Mouse (Mus musculus) heart, postnatal 0 days (tissue): ENCODE data around the gene Irf9. TPM values are rescaled to one million over a fixed set of nuclear protein-coding genes. Genes with fewer than 3 reads are reported as not detected.

Source experiments
- ATAC-seq: fragments of 200-750 bp; cut with Nextera tagmentation; 2 replicates; pipeline ENCODE4 v1.8.0; 2017; ENCODE audit warnings: low read depth, moderate number of reproducible peaks, moderate library complexity; ENCODE audit not compliant: insufficient read depth
- DNase-seq: peaks from one replicate; pipeline ENCODE4 v3.0.0-alpha.2; 2016; ENCODE audit warnings: low spot score
- H3K27ac ChIP-seq: fragments of 300-500 bp; sonication (generic); 2 replicates; pipeline ENCODE4 v1.5.1; 2014; ENCODE audit warnings: low read depth, mild to moderate bottlenecking
- H3K27me3 ChIP-seq: fragments of 300-500 bp; sonication (generic); 2 replicates; pipeline ENCODE4 v1.6.1; 2014; ENCODE audit warnings: low read length, mixed read lengths; ENCODE audit not compliant: control insufficient read depth, insufficient read depth
- H3K36me3 ChIP-seq: fragments of 300-500 bp; sonication (generic); replicated peaks from 2 replicates; pipeline ENCODE4 v1.6.1; 2014; ENCODE audit warnings: low read length, mixed read lengths; ENCODE audit not compliant: control insufficient read depth, insufficient read depth
- H3K4me1 ChIP-seq: fragments of 300-500 bp; sonication (generic); 2 replicates; pipeline ENCODE4 v1.6.1; 2014; ENCODE audit warnings: antibody characterized with exemption; ENCODE audit not compliant: control insufficient read depth, insufficient read depth
- H3K4me2 ChIP-seq: fragments of 300-500 bp; sonication (generic); 2 replicates; pipeline ENCODE4 v1.6.1; 2014; ENCODE audit warnings: low read depth, mild to moderate bottlenecking, low read length, moderate library complexity
- H3K4me3 ChIP-seq: fragments of 300-500 bp; sonication (generic); 2 replicates; pipeline ENCODE4 v1.5.1; 2014; ENCODE audit warnings: low read depth, low read length
- H3K9ac ChIP-seq: fragments of 300-500 bp; sonication (generic); replicated peaks from 2 replicates; pipeline ENCODE4 v1.6.1; 2014; ENCODE audit warnings: low read depth, low read length, mixed read lengths
- H3K9me3 ChIP-seq: fragments of 300-500 bp; sonication (generic); replicated peaks from 2 replicates; pipeline ENCODE4 v1.6.1; 2016; ENCODE audit warnings: low read length; ENCODE audit not compliant: control insufficient read depth
- CTCF ChIP-seq: IDR thresholded peaks from 2 replicates; pipeline ENCODE4 v1.5.1; 2016; ENCODE audit warnings: antibody characterized with exemption, control low read depth, low read depth
- EP300 ChIP-seq: IDR thresholded peaks from 2 replicates; pipeline ENCODE4 v1.6.1; 2016; ENCODE audit warnings: antibody characterized with exemption, low read depth
- WGBS: fragments of 180-500 bp; shearing (Covaris S2); extraction: QIAGEN DNeasy Blood & Tissue Kit; methylation state at CpG from one replicate; pipeline ENCODE4 v1.1.7; 2014; 5-methylcytosine and 5-hydroxymethylcytosine counted together
- polyA plus RNA-seq: library from polyadenylated mRNA; unstranded; fragments of >200 nt; fragmentation: Nextera tagmentation; extraction: Ambion mirVana; gene quantifications from 2 replicates; pipeline ENCODE4 v1.2.1, GENCODE M21; 2015
- total RNA-seq: library from RNA; depleted of rRNA; stranded (reverse); fragments of >200 nt; gene quantifications from 2 replicates; pipeline ENCODE4 v1.2.3, GENCODE M21; 2014; ENCODE audit warnings: low replicate concordance

Gene Irf9
- total and polyA plus RNA-seq, 2 experiments from 2014 or later = 14.2 to 44.7 TPM

GRCm38 (mm10) chr14:55605743-55606459 lies 2.5 kb downstream of the Irf9 start:
- 79% methylated on average over 16 of the region's 16 CpGs for WGBS
- H3K36me3 ChIP-seq = peaks cover 78% of the 10 kb centered on the region
- H3K9me3 ChIP-seq = no peaks in the 10 kb centered on the region
- no peak for TF ChIP-seq EP300
- no peak for TF ChIP-seq CTCF
- ATAC-seq (no peak), DNase-seq (no peak)
- H3K4me1 ChIP-seq = peaks cover 3% of the 10 kb centered on the region; the same call in 1 of the 2 replicates
- H3K27me3 ChIP-seq = no peaks in the 10 kb centered on the region
- no peak overlapping the region for H3K4me3 ChIP-seq
- no peak overlapping the region for H3K27ac ChIP-seq
- peak overlapping the region; percentile 20; the same call in 1 of the 2 replicates for H3K4me2 ChIP-seq
- no peak overlapping the region for H3K9ac ChIP-seq

- Histone ChIP-seq H3K9me3 (no peaks in the 10 kb centered on the region), H3K27me3 (no peaks in the 10 kb centered on the region), H3K36me3 (peaks cover 55% of the 10 kb centered on the region), H3K4me1 (peaks cover 3% of the 10 kb centered on the region; the same call in 1 of the 2 replicates), H3K27ac (no peak overlapping the region), H3K4me3 (no peak overlapping the region), H3K9ac (no peak overlapping the region), H3K4me2 (no peak overlapping the region)
- ATAC-seq (no peak), DNase-seq (no peak)
- WGBS = 92% methylated on average over 6 of the region's 6 CpGs
- TF ChIP-seq CTCF (no peak), EP300 (no peak)
Measured at GRCm38 (mm10) chr14:55608339-55608738, 5.0 kb downstream of the Irf9 start.

- Histone ChIP-seq H3K36me3 (peaks cover 25% of the 10 kb centered on the region), H3K27me3 (no peaks in the 10 kb centered on the region), H3K4me3 (no peak overlapping the region), H3K9me3 (no peaks in the 10 kb centered on the region), H3K4me2 (no peak overlapping the region), H3K27ac (no peak overlapping the region), H3K9ac (no peak overlapping the region), H3K4me1 (no peaks in the 10 kb centered on the region)
- WGBS = 21% methylated on average over 6 of the region's 6 CpGs
- no peak for DNase-seq
- TF ChIP-seq CTCF (no peak), EP300 (no peak)
- no peak for ATAC-seq
Measured at GRCm38 (mm10) chr14:55613346-55613745, 10.0 kb downstream of the Irf9 start.

GRCm38 (mm10) chr14:55614565-55615178 lies 11.3 kb downstream of the Irf9 start:
- Histone ChIP-seq H3K27ac (no peak overlapping the region), H3K36me3 (peaks cover 12% of the 10 kb centered on the region), H3K27me3 (no peaks in the 10 kb centered on the region), H3K4me2 (no peak overlapping the region), H3K4me1 (no peaks in the 10 kb centered on the region; the same call in 1 of the 2 replicates), H3K9ac (no peak overlapping the region), H3K4me3 (no peak overlapping the region), H3K9me3 (no peaks in the 10 kb centered on the region)
- 62% methylated on average over 7 of the region's 7 CpGs for WGBS
- DNase-seq (no peak), ATAC-seq (no peak)
- no peak for TF ChIP-seq CTCF
- no peak for TF ChIP-seq EP300

- WGBS = 49% methylated on average over 2 of the region's 2 CpGs
- DNase-seq (no peak), ATAC-seq (no peak)
- H3K4me1 ChIP-seq = no peaks in the 10 kb centered on the region; the same call in 1 of the 2 replicates
- no peak overlapping the region for H3K4me3 ChIP-seq
- no peak overlapping the region for H3K9ac ChIP-seq
- no peaks in the 10 kb centered on the region for H3K27me3 ChIP-seq
- H3K27ac ChIP-seq = no peak overlapping the region
- TF ChIP-seq EP300 = no peak
- no peak for TF ChIP-seq CTCF
- H3K4me2 ChIP-seq = no peak overlapping the region
- no peaks in the 10 kb centered on the region for H3K9me3 ChIP-seq
- peaks cover 1% of the 10 kb centered on the region; the same call in 1 of the 2 replicates for H3K36me3 ChIP-seq
Measured at GRCm38 (mm10) chr14:55615876-55616275, 12.5 kb downstream of the Irf9 start.
